Mouse (Mus musculus): ENCODE measurements around the gene Zfyve21. TPM values are rescaled to one million over a fixed set of nuclear protein-coding genes. Genes with fewer than 3 reads are reported as not detected.

Zfyve21 gene
- total and polyA plus RNA-seq, 2 experiments from 2014 or later, result 44.3 to 44.8 TPM

- no peak for ATAC-seq
- no peak for TF ChIP-seq CTCF (IDR thresholded peaks at IDR 0.05; ENCODE audit: low read depth)
- H3K9me3 ChIP-seq (ENCODE audit: low read length), result no peaks in the 10 kb centered on the region
Measured at GRCm38 (mm10) chr12:111790090-111790489, 23.9 kb upstream of the Zfyve21 start.

DNA sequence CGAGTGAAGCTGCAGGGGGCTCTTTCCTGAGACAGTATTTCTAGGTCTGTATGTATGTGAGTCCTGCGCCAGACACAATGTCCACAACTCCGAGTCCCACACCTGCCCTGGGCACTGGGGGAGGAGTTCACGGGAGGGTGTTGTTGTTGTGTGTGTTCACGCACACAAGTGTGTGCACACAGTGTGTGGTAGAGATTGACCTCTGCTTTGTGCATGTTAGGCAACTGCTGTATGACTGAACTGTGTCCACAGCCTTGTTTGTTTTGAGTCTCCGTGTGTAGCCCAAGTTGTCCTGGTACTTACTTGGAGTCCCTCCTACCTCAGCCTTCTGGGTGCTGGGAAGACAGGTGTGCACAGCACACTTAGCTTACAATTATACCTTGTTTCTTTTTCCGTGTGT lies 23.3 kb upstream of the Zfyve21 start:
- WGBS, result 91% methylated on average over 7 of the region's 7 CpGs
- no peak for TF ChIP-seq CTCF (IDR thresholded peaks at IDR 0.05; ENCODE audit: low read depth)
- H3K4me3 ChIP-seq (ENCODE audit: low read length), result no peak overlapping the region

More at GRCm38 (mm10) chr12:111790090-111790489, 23.9 kb upstream of the Zfyve21 start:
- no peak overlapping the region for H3K4me2 ChIP-seq (ENCODE audit: low read depth, low read length)
- H3K27ac ChIP-seq, result no peak overlapping the region
- 96% methylated on average over 5 of the region's 5 CpGs for whole genome bisulfite sequencing
- no peak overlapping the region for H3K4me3 ChIP-seq (ENCODE audit: low read length)
- DNase-seq (ENCODE audit: low spot score), result no peak
- no peaks in the 10 kb centered on the region for H3K27me3 ChIP-seq (ENCODE audit: insufficient read depth, low read length)
- H3K4me1 ChIP-seq (ENCODE audit: insufficient read depth, low read length), result no peaks in the 10 kb centered on the region
- H3K9ac ChIP-seq (replicated peaks; ENCODE audit: low read length), result no peak overlapping the region
- peaks cover 86% of the 10 kb centered on the region for H3K36me3 ChIP-seq (ENCODE audit: insufficient read depth, low read length)

GRCm38 (mm10) chr12:111791474-111792104 lies 22.4 kb upstream of the Zfyve21 start:
- no peak overlapping the region for H3K4me3 ChIP-seq (ENCODE audit: low read length)
- WGBS, result 78% methylated on average over 13 of the region's 13 CpGs
- H3K9me3 ChIP-seq (ENCODE audit: low read length), result no peaks in the 10 kb centered on the region
- 0 out of 2 replicates have a peak overlapping the region, but pooled peaks have one; percentile 3 for H3K27ac ChIP-seq
- ATAC-seq (no peak), DNase-seq (ENCODE audit: low spot score) (no peak)
- no peaks in the 10 kb centered on the region for H3K4me1 ChIP-seq (ENCODE audit: insufficient read depth, low read length)
- H3K4me2 ChIP-seq (ENCODE audit: low read depth, low read length), result no peak overlapping the region
- no peak overlapping the region for H3K9ac ChIP-seq (replicated peaks; ENCODE audit: low read length)
- H3K27me3 ChIP-seq (ENCODE audit: insufficient read depth, low read length), result no peaks in the 10 kb centered on the region
- peaks cover 84% of the 10 kb centered on the region for H3K36me3 ChIP-seq (ENCODE audit: insufficient read depth, low read length)
- no peak for TF ChIP-seq CTCF (IDR thresholded peaks at IDR 0.05; ENCODE audit: low read depth)

More for the DNA sequence above, 23.3 kb upstream of the Zfyve21 start:
- Histone ChIP-seq H3K27ac (no peak overlapping the region), H3K36me3 (ENCODE audit: insufficient read depth, low read length) (peaks cover 88% of the 10 kb centered on the region), H3K27me3 (ENCODE audit: insufficient read depth, low read length) (no peaks in the 10 kb centered on the region), H3K4me1 (ENCODE audit: insufficient read depth, low read length) (no peaks in the 10 kb centered on the region), H3K4me2 (ENCODE audit: low read depth, low read length) (no peak overlapping the region), H3K9ac (replicated peaks; ENCODE audit: low read length) (no peak overlapping the region), H3K9me3 (ENCODE audit: low read length) (no peaks in the 10 kb centered on the region)
- ATAC-seq (no peak), DNase-seq (ENCODE audit: low spot score) (no peak)

GRCm38 (mm10) chr12:111794102-111794501 lies 19.9 kb upstream of the Zfyve21 start:
- 73% methylated on average over 22 of the region's 22 CpGs for WGBS
- Histone ChIP-seq H3K27ac (no peak overlapping the region; the same call in 1 of the 2 replicates), H3K4me3 (ENCODE audit: low read length) (no peak overlapping the region), H3K9ac (replicated peaks; ENCODE audit: low read length) (no peak overlapping the region), H3K9me3 (ENCODE audit: low read length) (no peaks in the 10 kb centered on the region), H3K36me3 (ENCODE audit: insufficient read depth, low read length) (peaks cover 65% of the 10 kb centered on the region), H3K4me2 (ENCODE audit: low read depth, low read length) (no peak overlapping the region), H3K27me3 (ENCODE audit: insufficient read depth, low read length) (no peaks in the 10 kb centered on the region), H3K4me1 (ENCODE audit: insufficient read depth, low read length) (no peaks in the 10 kb centered on the region)
- TF ChIP-seq CTCF (IDR thresholded peaks at IDR 0.05; ENCODE audit: low read depth), result no peak
- ATAC-seq (peak; percentile 30; the same call in 1 of the 2 replicates), DNase-seq (ENCODE audit: low spot score) (no peak)

DNA sequence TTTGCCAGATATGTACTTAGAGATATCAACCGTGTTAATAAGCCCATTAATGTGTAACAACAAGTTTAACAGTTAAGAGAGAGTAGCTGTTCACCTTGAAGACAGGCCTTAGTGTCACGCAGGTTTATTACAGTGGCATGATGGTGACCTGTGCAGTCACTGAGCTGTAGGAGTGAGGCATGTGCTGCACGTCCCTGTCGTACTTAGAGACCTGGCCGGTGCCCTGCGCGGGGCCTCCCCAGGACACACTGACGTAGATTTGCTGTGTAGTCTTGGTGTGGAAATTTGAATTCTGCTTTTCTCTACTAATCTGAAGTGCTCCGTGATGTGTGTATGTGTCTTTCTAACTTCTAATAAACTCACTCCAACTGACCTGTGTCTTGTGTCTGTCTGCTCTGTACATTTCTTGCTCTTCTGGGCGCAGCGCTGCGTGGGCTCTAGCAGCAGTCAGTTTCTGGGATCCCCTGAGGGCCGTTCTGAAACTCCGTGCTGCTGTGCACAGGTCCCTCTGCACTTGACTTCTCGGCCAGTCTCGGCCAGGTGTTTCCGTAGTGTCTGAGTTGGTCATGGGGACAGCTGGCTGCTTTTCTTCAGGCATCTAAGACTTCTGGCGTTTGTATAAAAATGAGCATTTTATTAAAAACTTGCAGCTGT lies 19.3 kb upstream of the Zfyve21 start:
- no peak overlapping the region for H3K27ac ChIP-seq
- H3K27me3 ChIP-seq (ENCODE audit: insufficient read depth, low read length), result no peaks in the 10 kb centered on the region
- DNase-seq (ENCODE audit: low spot score), result no peak
- no peak for ATAC-seq
- no peak overlapping the region for H3K4me2 ChIP-seq (ENCODE audit: low read depth, low read length)
- no peak overlapping the region for H3K9ac ChIP-seq (replicated peaks; ENCODE audit: low read length)
- WGBS, result 90% methylated on average over 18 of the region's 18 CpGs
- peaks cover 62% of the 10 kb centered on the region for H3K36me3 ChIP-seq (ENCODE audit: insufficient read depth, low read length)
- no peaks in the 10 kb centered on the region for H3K9me3 ChIP-seq (ENCODE audit: low read length)
- no peaks in the 10 kb centered on the region for H3K4me1 ChIP-seq (ENCODE audit: insufficient read depth, low read length)
- no peak for TF ChIP-seq CTCF (IDR thresholded peaks at IDR 0.05; ENCODE audit: low read depth)
- no peak overlapping the region for H3K4me3 ChIP-seq (ENCODE audit: low read length)

DNA sequence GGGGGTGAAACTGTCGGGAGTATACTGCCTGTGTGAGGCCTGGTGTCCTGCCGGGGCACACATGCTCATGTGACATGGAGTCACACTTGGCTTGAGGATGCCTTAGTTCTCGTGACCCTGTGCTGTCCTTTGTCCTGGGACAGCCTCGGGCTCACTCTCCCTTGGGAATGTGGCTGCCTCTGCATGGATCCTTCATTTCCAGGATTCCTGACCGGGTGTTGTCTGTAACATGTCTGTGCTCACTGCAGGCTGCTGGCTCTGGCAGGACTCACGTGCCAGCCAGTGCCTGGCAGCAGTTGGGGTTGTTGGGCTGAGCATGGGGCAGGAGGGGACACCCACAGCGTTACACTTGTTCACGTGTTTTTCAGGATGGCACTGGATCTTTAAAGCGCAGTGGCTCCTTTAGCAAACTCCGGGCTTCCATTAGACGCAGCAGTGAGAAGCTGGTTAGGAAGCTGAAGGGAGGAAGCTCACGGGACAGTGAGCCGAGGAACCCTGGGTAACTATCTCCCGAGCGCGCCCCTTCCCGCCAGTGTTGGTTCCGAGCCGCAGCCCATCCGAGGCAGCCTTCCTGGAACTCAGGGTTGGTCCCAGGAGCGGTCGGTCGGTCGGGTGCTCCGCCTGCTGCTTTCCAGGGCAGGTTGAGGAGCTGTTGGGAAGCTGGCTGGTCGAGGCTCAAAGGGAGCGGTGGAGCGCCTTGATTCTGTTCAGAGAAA lies 18.6 kb upstream of the Zfyve21 start:
- ATAC-seq (no peak), DNase-seq (ENCODE audit: low spot score) (no peak)
- H3K27ac ChIP-seq, result no peak overlapping the region
- no peaks in the 10 kb centered on the region for H3K27me3 ChIP-seq (ENCODE audit: insufficient read depth, low read length)
- no peak overlapping the region for H3K4me3 ChIP-seq (ENCODE audit: low read length)
- H3K4me2 ChIP-seq (ENCODE audit: low read depth, low read length), result no peak overlapping the region
- H3K4me1 ChIP-seq (ENCODE audit: insufficient read depth, low read length), result no peaks in the 10 kb centered on the region
- H3K9ac ChIP-seq (replicated peaks; ENCODE audit: low read length), result no peak overlapping the region
- H3K36me3 ChIP-seq (ENCODE audit: insufficient read depth, low read length), result peaks cover 55% of the 10 kb centered on the region; the same call in 1 of the 2 replicates
- no peak for TF ChIP-seq CTCF (IDR thresholded peaks at IDR 0.05; ENCODE audit: low read depth)
- WGBS, result 84% methylated on average over 28 of the region's 28 CpGs
- H3K9me3 ChIP-seq (ENCODE audit: low read length), result no peaks in the 10 kb centered on the region
